Mouse (Mus musculus): ENCODE results near the gene Evx1.
"Not testable (repeated sequence)": the region's sequence is repeated elsewhere in the genome, so short reads cannot be mapped to it uniquely, and the experiment has no call there.

The Evx1 gene

GRCm38 (mm10) chr6:52320966-52321825, 7.9 kb downstream of the Evx1 start:
- no peak for DNase-seq (ENCODE audit: low read depth in 2 of 2, low spot score in 2 of 2)

- DNase-seq (ENCODE audit: low read depth in 2 of 2, low spot score in 2 of 2): no peak
Measured at GRCm38 (mm10) chr6:52321826-52322315, 8.6 kb downstream of the Evx1 start.

DNA sequence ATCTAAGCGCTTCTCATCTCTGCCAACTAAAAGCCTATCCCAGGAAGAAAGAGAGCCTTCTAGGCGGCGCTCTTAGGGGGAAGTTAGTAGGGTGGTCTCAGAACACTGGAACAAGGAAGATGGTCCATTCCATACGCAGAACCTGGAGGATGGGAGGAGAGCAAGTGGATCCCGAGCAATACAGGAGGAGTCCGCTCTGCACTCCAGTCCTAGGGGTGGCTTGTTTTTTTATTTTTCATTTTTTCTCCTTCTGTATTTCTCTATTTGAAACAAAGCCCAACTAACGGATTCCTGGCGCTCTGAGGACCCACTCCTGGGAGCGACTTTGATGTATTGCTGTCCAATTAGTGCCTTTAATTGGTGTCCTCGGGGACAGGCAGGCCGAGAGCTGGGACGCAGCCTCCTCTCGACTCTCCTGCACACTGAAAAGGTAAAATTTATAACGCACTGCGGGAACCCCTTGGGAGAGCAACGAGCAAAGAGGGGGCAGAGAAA, 9.5 kb downstream of the Evx1 start:
- DNase-seq (ENCODE audit: low read depth in 2 of 2, low spot score in 2 of 2): no peak

- no peak for DNase-seq (ENCODE audit: low read depth in 2 of 2, low spot score in 2 of 2)
Measured at GRCm38 (mm10) chr6:52323292-52323691, 10.0 kb downstream of the Evx1 start.

DNA sequence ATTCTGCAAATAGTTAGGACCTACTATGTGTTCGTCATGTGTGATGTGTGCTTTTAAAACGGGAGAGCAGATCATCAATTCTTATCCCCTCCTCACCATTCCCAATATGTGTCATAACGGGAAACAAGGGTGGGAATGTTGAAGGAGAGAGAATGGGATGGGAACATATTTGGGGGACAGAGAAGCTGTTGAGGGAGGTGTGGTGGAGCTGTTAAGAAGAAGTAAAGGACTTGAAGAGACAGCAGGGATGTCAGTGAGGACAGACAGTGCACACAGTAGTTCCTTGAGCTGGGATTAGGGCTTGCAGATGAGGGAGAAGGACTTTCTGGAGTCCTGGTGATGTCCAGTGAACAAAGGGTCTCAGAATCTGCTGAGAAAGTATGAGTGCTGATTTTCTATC, 10.8 kb downstream of the Evx1 start:
- DNase-seq (ENCODE audit: low read depth in 2 of 2, low spot score in 2 of 2): no peak

DNA sequence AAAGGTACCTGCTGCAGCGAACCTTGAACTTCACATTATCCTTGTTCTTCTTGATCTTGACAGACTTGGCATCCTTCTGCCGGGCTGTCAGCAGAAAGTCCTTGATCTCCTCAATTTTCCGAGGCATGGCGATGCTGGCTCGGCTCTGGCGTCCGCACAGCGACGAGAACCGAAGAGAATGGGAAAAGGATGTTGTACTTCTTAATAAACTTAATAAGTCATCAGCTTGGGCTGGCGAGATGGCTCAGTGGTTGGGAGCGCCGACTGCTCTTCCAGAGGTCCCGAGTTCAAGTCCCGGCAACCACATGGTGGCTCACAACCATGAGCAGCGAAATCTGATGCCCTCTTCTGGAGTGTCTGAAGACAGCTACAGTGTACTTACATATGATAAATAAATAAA, 33.5 kb downstream of the Evx1 start:
- DNase-seq (ENCODE audit: low read depth in 2 of 2, low spot score in 2 of 2): not testable (repeated sequence)

DNA sequence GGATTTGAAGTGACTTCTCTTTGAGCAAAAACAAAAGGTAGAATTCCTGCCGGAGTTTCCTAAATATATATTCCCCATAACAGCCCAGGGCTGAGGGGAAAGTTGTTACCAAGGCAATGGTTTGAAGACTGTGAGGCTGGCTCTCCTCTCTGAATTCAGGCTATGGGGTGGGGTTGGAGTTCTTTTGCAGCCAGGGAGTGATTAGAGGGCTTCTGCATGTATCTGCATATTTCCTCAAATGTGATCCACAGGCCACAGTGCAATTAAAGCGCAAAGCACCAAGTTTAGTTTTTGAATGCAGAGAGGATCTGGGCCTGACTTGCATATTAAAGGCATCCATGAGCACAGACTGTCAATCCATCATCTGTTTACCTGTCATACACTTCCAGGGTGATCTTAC, 52.7 kb downstream of the Evx1 start:
- DNase-seq (ENCODE audit: low read depth in 2 of 2, low spot score in 2 of 2): no peak

- DNase-seq (ENCODE audit: low read depth in 2 of 2, low spot score in 2 of 2): no peak
Measured at GRCm38 (mm10) chr6:52366533-52366932, 53.2 kb downstream of the Evx1 start.

GRCm38 (mm10) chr6:52367067-52367466, 53.8 kb downstream of the Evx1 start:
- no peak for DNase-seq (ENCODE audit: low read depth in 2 of 2, low spot score in 2 of 2)
